Mouse (Mus musculus) monocyte, adult 2 months (primary cell): ENCODE results near the gene Ccdc120.
A peak's percentile ranks its signal among the peaks of the same experiment; 100 is the strongest.
"Not testable (repeated sequence)": the region's sequence is repeated elsewhere in the genome, so short reads cannot be mapped to it uniquely, and the experiment has no call there.

Experiments used
- DNase-seq, 2 experiments: peaks; one replicate each; pipeline ENCODE4 v3.0.0; 2022; ENCODE audit warnings: low spot score in 2 of 2, low read depth in 1 of 2

Gene Ccdc120

GRCm38 (mm10) chrX:7762137-7762920 lies 11.6 kb upstream of the Ccdc120 start, which contains the start of gene Tfe3:
TSS of gene Tfe3 (plus strand) at chrX:7762560.
- peak; percentile 81 to 82 for DNase-seq

GRCm38 (mm10) chrX:7753627-7754026 lies 2.9 kb upstream of the Ccdc120 start:
- not testable (repeated sequence) for DNase-seq

GRCm38 (mm10) chrX:7745429-7745828 lies 5.3 kb downstream of the Ccdc120 start:
- no peak for DNase-seq

- DNase-seq, result no peak
These were observed 5.8 kb downstream of the Ccdc120 start for GRCm38 (mm10) chrX:7744940-7745339.

- DNase-seq, result no peak
These were observed 7.2 kb downstream of the Ccdc120 start for GRCm38 (mm10) chrX:7743470-7743869.

- DNase-seq, result no peak
These were observed 9.6 kb downstream of the Ccdc120 start for GRCm38 (mm10) chrX:7741103-7741502.

GRCm38 (mm10) chrX:7740082-7740819 lies 10.5 kb downstream of the Ccdc120 start:
- no peak for DNase-seq

GRCm38 (mm10) chrX:7739336-7740081 lies 11.2 kb downstream of the Ccdc120 start:
- no peak for DNase-seq

- peak; percentile 31 to 47 for DNase-seq
These were observed 17.0 kb downstream of the Ccdc120 start for GRCm38 (mm10) chrX:7733571-7734156.

- no peak for DNase-seq
These were observed 21.8 kb downstream of the Ccdc120 start for GRCm38 (mm10) chrX:7728922-7729265.

GRCm38 (mm10) chrX:7728215-7728921 lies 22.3 kb downstream of the Ccdc120 start, which contains the start of gene Praf2:
TSS of gene Praf2 (plus strand) at chrX:7728439.
- DNase-seq, result peak; percentile 36 to 39

GRCm38 (mm10) chrX:7727176-7727575 lies 23.5 kb downstream of the Ccdc120 start:
- DNase-seq, result no peak

GRCm38 (mm10) chrX:7725841-7726240 lies 24.9 kb downstream of the Ccdc120 start:
- no peak for DNase-seq

GRCm38 (mm10) chrX:7724135-7724534 lies 26.6 kb downstream of the Ccdc120 start:
- no peak for DNase-seq

- DNase-seq, result no peak
These were observed 28.0 kb downstream of the Ccdc120 start for GRCm38 (mm10) chrX:7722691-7723090.

GRCm38 (mm10) chrX:7722282-7722611 lies 28.5 kb downstream of the Ccdc120 start:
- DNase-seq, result no peak

GRCm38 (mm10) chrX:7721514-7722281 lies 29.0 kb downstream of the Ccdc120 start, which contains the start of gene Gm45208:
TSS of gene Gm45208 (plus strand) at chrX:7722245.
- DNase-seq, result peak; percentile 40 to 48

- not testable (repeated sequence) for DNase-seq
These were observed 34.6 kb downstream of the Ccdc120 start for GRCm38 (mm10) chrX:7716058-7716457.

- DNase-seq, result peak; percentile 78 to 81
These were observed 36.4 kb downstream of the Ccdc120 start, which contains the start of gene Wdr45 for GRCm38 (mm10) chrX:7714135-7714899. TSS of gene Wdr45 (plus strand) at chrX:7714333.
